Mouse (Mus musculus) limb, embryonic 14.5 days (tissue): ENCODE measurements at regions not wholly inside any gene's neighbourhood (a gene's known extent, or its start where the extent isn't known, plus 50 kb on each side); places are given as distances from the start of the nearest gene placed in this dataset.

Experiments
- ATAC-seq: fragments of 200-750 bp; cut with Nextera tagmentation; 2 replicates; pipeline ENCODE4 v1.8.0; 2017; ENCODE audit warnings: low read depth, moderate number of reproducible peaks, moderate TSS enrichment; ENCODE audit not compliant: low FRiP score
- DNase-seq: peaks from one replicate; pipeline ENCODE4 v3.0.0-alpha.2; 2015; ENCODE audit warnings: low spot score
- H3K27ac ChIP-seq: fragments of 300-500 bp; sonication (generic); replicated peaks from 2 replicates; pipeline ENCODE4 v1.5.1; 2014; ENCODE audit warnings: low read depth, mild to moderate bottlenecking, low read length, moderate library complexity, mixed read lengths
- H3K27me3 ChIP-seq: fragments of 300-500 bp; sonication (generic); 2 replicates; pipeline ENCODE4 v1.6.1; 2014; ENCODE audit warnings: low read length, mixed read lengths; ENCODE audit not compliant: control insufficient read depth, insufficient read depth
- H3K36me3 ChIP-seq: fragments of 300-500 bp; sonication (generic); 2 replicates; pipeline ENCODE4 v1.6.1; 2014; ENCODE audit warnings: mild to moderate bottlenecking, low read length, moderate library complexity, mixed read lengths; ENCODE audit not compliant: control insufficient read depth, insufficient read depth
- H3K4me1 ChIP-seq: fragments of 300-500 bp; sonication (generic); 2 replicates; pipeline ENCODE4 v1.6.1; 2014; ENCODE audit warnings: antibody characterized with exemption, low read length, mixed read lengths; ENCODE audit not compliant: control insufficient read depth, insufficient read depth
- H3K4me2 ChIP-seq: fragments of 300-500 bp; sonication (generic); replicated peaks from 2 replicates; pipeline ENCODE4 v1.6.1; 2014; ENCODE audit warnings: low read depth, mild to moderate bottlenecking, low read length, moderate library complexity; ENCODE audit not compliant: severe bottlenecking
- H3K4me3 ChIP-seq: fragments of 300-500 bp; sonication (generic); replicated peaks from 2 replicates; pipeline ENCODE4 v1.5.1; 2014; ENCODE audit warnings: low read length
- H3K9ac ChIP-seq: fragments of 300-500 bp; sonication (generic); 2 replicates; pipeline ENCODE4 v1.6.1; 2014; ENCODE audit warnings: mild to moderate bottlenecking, low read depth, low read length, moderate library complexity; ENCODE audit not compliant: severe bottlenecking
- H3K9me3 ChIP-seq: fragments of 300-500 bp; sonication (generic); 2 replicates; pipeline ENCODE4 v1.6.1; 2016; ENCODE audit warnings: low read length; ENCODE audit not compliant: control insufficient read depth
- POLR2A ChIP-seq: fragments of 200-500 bp; IDR thresholded peaks from 2 replicates; pipeline ENCODE4 v1.8.0; 2012; ENCODE audit warnings: inconsistent platforms, mild to moderate bottlenecking, moderate library complexity, borderline replicate concordance; ENCODE audit not compliant: insufficient read depth, insufficient read length; ENCODE audit errors: extremely low read depth
- WGBS: fragments of 180-500 bp; shearing (Covaris S2); extraction: QIAGEN DNeasy Blood & Tissue Kit; methylation state at CpG from one replicate; pipeline ENCODE4 v1.1.7; 2014; 5-methylcytosine and 5-hydroxymethylcytosine counted together

DNA sequence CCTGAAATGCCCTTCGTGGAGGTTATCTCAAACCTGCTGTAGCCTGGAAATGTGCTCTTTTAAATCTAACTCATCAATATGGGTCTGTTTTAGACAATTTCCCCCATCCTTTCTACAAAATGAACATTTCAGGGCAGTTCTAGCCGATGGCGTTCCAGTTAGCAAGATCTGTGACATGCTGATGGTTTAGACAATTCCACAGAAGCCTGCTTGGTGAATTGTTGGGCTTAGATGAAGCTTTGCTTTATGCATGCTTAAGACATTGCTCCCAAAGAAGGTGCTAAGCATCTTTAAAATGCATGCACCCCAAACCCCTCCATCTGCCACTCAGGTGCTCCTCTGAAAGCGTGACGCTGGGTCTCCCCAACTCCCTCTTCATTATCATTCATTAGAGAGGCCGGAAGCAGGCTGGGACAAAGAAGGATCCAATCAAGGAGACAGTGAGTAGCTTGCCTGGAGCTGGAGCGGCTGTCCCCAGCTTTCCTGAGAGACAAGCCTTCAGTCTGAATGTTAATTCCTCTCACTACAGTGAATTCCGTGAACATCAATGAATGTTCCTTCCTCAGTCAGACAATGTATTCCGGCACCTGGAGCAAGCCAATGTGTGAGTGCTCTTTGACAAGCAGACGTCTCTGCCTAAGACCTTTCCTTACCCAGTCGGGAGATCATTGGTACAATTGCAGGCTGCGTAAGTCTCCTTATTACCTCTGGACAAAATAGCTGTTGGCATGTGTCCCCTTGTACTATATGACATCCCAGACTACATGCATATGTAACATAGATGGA lies 127.0 kb upstream of the Sgk1 start:
- Histone ChIP-seq H3K36me3 (no peaks in the 10 kb centered on the region), H3K27ac (no peak overlapping the region), H3K27me3 (no peaks in the 10 kb centered on the region), H3K4me1 (peaks cover 6% of the 10 kb centered on the region; the same call in 1 of the 2 replicates), H3K9ac (no peak overlapping the region), H3K4me3 (no peak overlapping the region), H3K9me3 (no peaks in the 10 kb centered on the region), H3K4me2 (no peak overlapping the region)
- WGBS, result 74% methylated on average over 12 of the region's 12 CpGs
- ATAC-seq (no peak), DNase-seq (no peak)
- no peak for TF ChIP-seq POLR2A

GRCm38 (mm10) chr10:21755717-21756116 lies 126.3 kb upstream of the Sgk1 start:
- Histone ChIP-seq H3K4me2 (no peak overlapping the region), H3K9me3 (no peaks in the 10 kb centered on the region), H3K4me3 (no peak overlapping the region), H3K27me3 (no peaks in the 10 kb centered on the region), H3K4me1 (peaks cover 6% of the 10 kb centered on the region; the same call in 1 of the 2 replicates), H3K9ac (no peak overlapping the region), H3K36me3 (no peaks in the 10 kb centered on the region), H3K27ac (no peak overlapping the region)
- TF ChIP-seq POLR2A, result no peak
- 67% methylated on average over 4 of the region's 4 CpGs for WGBS
- DNase-seq, result no peak
- ATAC-seq, result no peak

GRCm38 (mm10) chr10:21756811-21757210 lies 125.2 kb upstream of the Sgk1 start:
- Histone ChIP-seq H3K9me3 (no peaks in the 10 kb centered on the region), H3K9ac (no peak overlapping the region), H3K27me3 (no peaks in the 10 kb centered on the region), H3K36me3 (no peaks in the 10 kb centered on the region), H3K27ac (no peak overlapping the region), H3K4me2 (no peak overlapping the region), H3K4me1 (peaks cover 6% of the 10 kb centered on the region; the same call in 1 of the 2 replicates), H3K4me3 (no peak overlapping the region)
- no peak for TF ChIP-seq POLR2A
- no peak for DNase-seq
- no peak for ATAC-seq
- 90% methylated on average over 7 of the region's 7 CpGs for WGBS

- H3K9me3 ChIP-seq, result no peaks in the 10 kb centered on the region
- ATAC-seq (no peak), DNase-seq (no peak)
- H3K4me3 ChIP-seq, result no peak overlapping the region
- H3K27ac ChIP-seq, result no peak overlapping the region
- H3K9ac ChIP-seq, result no peak overlapping the region
- TF ChIP-seq POLR2A, result no peak
- H3K27me3 ChIP-seq, result no peaks in the 10 kb centered on the region
- peaks cover 6% of the 10 kb centered on the region; the same call in 1 of the 2 replicates for H3K4me1 ChIP-seq
- 69% methylated on average over 6 of the region's 6 CpGs for WGBS
- no peak overlapping the region for H3K4me2 ChIP-seq
- no peaks in the 10 kb centered on the region for H3K36me3 ChIP-seq
Observed at GRCm38 (mm10) chr10:21758122-21758521, 123.9 kb upstream of the Sgk1 start.

DNA sequence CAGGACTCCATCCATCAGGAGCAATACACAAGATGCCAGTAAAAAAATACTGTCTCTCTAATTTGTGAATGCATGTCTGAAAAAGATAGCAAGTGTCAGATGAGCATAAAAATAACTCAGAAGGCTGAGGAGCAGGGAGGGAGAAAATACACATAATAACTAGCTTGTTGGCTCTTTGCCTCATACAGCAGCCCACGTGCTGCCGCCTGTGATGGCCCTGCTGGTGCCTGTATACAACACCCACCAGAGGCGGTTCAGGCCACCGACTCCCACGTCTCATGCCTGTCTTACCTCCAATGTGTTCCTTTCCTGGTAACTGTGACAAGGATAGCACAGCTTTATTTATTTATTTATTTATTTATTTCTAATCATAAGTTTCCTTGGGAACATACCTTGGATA lies 119.5 kb upstream of the Sgk1 start:
- no peak for TF ChIP-seq POLR2A
- Histone ChIP-seq H3K9ac (no peak overlapping the region), H3K27ac (no peak overlapping the region), H3K9me3 (no peaks in the 10 kb centered on the region), H3K4me2 (no peak overlapping the region), H3K36me3 (no peaks in the 10 kb centered on the region), H3K4me1 (peaks cover 6% of the 10 kb centered on the region; the same call in 1 of the 2 replicates), H3K27me3 (no peaks in the 10 kb centered on the region), H3K4me3 (no peak overlapping the region)
- 90% methylated on average over 5 of the region's 5 CpGs for WGBS
- ATAC-seq (no peak), DNase-seq (no peak)
